Mouse (Mus musculus) embryonic facial prominence, embryonic 14.5 days (tissue): Measurements from ENCODE around the gene Heatr6. TPM values are rescaled to one million over a fixed set of nuclear protein-coding genes. Genes with fewer than 3 reads are reported as not detected.
A peak's percentile ranks its signal among the peaks of the same experiment; 100 is the strongest.

Source experiments
- ATAC-seq: fragments of 200-750 bp; cut with Nextera tagmentation; 2 replicates; pipeline ENCODE4 v1.8.0; 2017; ENCODE audit warnings: low read depth, moderate number of reproducible peaks, moderate TSS enrichment
- DNase-seq: peaks from one replicate; pipeline ENCODE4 v3.0.0-alpha.2; 2015; ENCODE audit warnings: low spot score
- H3K27ac ChIP-seq: fragments of 300-500 bp; sonication (generic); replicated peaks from 2 replicates; pipeline ENCODE4 v1.5.1; 2014; ENCODE audit warnings: low read depth, mild to moderate bottlenecking, low read length, moderate library complexity
- H3K27me3 ChIP-seq: fragments of 300-500 bp; sonication (generic); replicated peaks from 2 replicates; pipeline ENCODE4 v1.6.1; 2014; ENCODE audit warnings: low read length; ENCODE audit not compliant: control insufficient read depth, insufficient read depth
- H3K36me3 ChIP-seq: fragments of 300-500 bp; sonication (generic); 2 replicates; pipeline ENCODE4 v1.6.1; 2014; ENCODE audit warnings: low read length, mixed read lengths; ENCODE audit not compliant: control insufficient read depth, insufficient read depth
- H3K4me1 ChIP-seq: fragments of 300-500 bp; sonication (generic); 2 replicates; pipeline ENCODE4 v1.6.1; 2014; ENCODE audit warnings: antibody characterized with exemption, low read length; ENCODE audit not compliant: control insufficient read depth, insufficient read depth
- H3K4me2 ChIP-seq: fragments of 300-500 bp; sonication (generic); 2 replicates; pipeline ENCODE4 v1.6.1; 2014; ENCODE audit warnings: low read depth, mild to moderate bottlenecking, low read length, moderate library complexity, mixed read lengths
- H3K4me3 ChIP-seq: fragments of 300-500 bp; sonication (generic); 2 replicates; pipeline ENCODE4 v1.5.1; 2014; ENCODE audit warnings: low read depth, mild to moderate bottlenecking, low read length
- H3K9ac ChIP-seq: fragments of 300-500 bp; sonication (generic); 2 replicates; pipeline ENCODE4 v1.6.1; 2014; ENCODE audit warnings: low read depth, mild to moderate bottlenecking, low read length, moderate library complexity, mixed read lengths
- H3K9me3 ChIP-seq: fragments of 300-500 bp; sonication (generic); 2 replicates; pipeline ENCODE4 v1.6.1; 2016; ENCODE audit warnings: low read length; ENCODE audit not compliant: control insufficient read depth
- WGBS: fragments of 180-500 bp; shearing (Covaris S2); extraction: QIAGEN DNeasy Blood & Tissue Kit; methylation state at CpG from one replicate; pipeline ENCODE4 v1.1.7; 2014; 5-methylcytosine and 5-hydroxymethylcytosine counted together
- polyA plus RNA-seq: library from polyadenylated mRNA; unstranded; fragments of >200 nt; fragmentation: Nextera tagmentation; extraction: Ambion mirVana; gene quantifications from 2 replicates; pipeline ENCODE4 v1.2.1, GENCODE M21; 2014

Heatr6 gene
- polyA plus RNA-seq, 1 experiment from 2014 or later: 19.2 TPM

GRCm38 (mm10) chr11:83796980-83797608 is 43.6 kb downstream of the Heatr6 start:
- ATAC-seq (no peak), DNase-seq (no peak)
- WGBS: 79% methylated on average over 10 of the region's 10 CpGs
- no peak overlapping the region for H3K27ac ChIP-seq
- no peaks in the 10 kb centered on the region for H3K36me3 ChIP-seq
- no peaks in the 10 kb centered on the region for H3K9me3 ChIP-seq
- H3K4me1 ChIP-seq: no peaks in the 10 kb centered on the region
- no peak overlapping the region for H3K9ac ChIP-seq
- H3K27me3 ChIP-seq: no peaks in the 10 kb centered on the region
- no peak overlapping the region for H3K4me3 ChIP-seq
- no peak overlapping the region for H3K4me2 ChIP-seq

DNA sequence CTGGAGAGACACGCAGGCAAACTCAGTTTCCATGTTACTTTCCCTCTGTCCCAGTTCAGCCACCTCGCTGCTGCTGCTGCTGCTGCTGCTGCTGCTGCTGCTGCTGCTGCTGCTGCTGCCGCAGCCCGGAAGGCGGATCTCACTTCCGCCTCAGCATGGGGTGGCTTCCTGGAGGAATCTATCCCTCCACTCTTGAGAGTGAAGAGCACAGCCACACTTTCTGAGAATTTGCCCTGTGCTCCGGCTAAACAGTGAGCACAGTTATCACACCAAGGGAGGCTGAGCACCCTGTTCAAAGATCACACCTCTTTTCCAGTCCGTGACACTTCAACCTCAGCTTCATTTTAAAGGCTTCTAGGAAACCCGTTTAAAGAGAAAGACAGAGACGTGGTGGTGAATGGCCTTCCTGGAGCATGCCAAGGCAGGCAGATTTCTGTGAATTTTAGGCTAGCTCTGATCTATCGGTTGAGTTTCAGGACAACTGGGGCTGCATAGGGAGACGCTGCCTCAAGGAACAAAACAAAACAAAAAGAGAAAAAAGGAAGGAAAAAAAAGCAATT is 46.5 kb downstream of the Heatr6 start:
- no peaks in the 10 kb centered on the region for H3K36me3 ChIP-seq
- 67% methylated on average over 12 of the region's 12 CpGs for WGBS
- H3K4me2 ChIP-seq: no peak overlapping the region
- ATAC-seq (no peak), DNase-seq (no peak)
- H3K4me3 ChIP-seq: no peak overlapping the region
- no peaks in the 10 kb centered on the region for H3K9me3 ChIP-seq
- H3K27me3 ChIP-seq: no peaks in the 10 kb centered on the region
- H3K4me1 ChIP-seq: no peaks in the 10 kb centered on the region
- no peak overlapping the region for H3K9ac ChIP-seq
- no peak overlapping the region for H3K27ac ChIP-seq

- Histone ChIP-seq H3K4me3 (no peak overlapping the region), H3K9ac (no peak overlapping the region), H3K27me3 (no peaks in the 10 kb centered on the region), H3K36me3 (no peaks in the 10 kb centered on the region), H3K9me3 (no peaks in the 10 kb centered on the region), H3K27ac (no peak overlapping the region), H3K4me1 (no peaks in the 10 kb centered on the region), H3K4me2 (no peak overlapping the region)
- DNase-seq: peak; percentile 58
- 69% methylated on average over 8 of the region's 8 CpGs for WGBS
- ATAC-seq: no peak
Observed at GRCm38 (mm10) chr11:83802166-83802565, 48.7 kb downstream of the Heatr6 start.

DNA sequence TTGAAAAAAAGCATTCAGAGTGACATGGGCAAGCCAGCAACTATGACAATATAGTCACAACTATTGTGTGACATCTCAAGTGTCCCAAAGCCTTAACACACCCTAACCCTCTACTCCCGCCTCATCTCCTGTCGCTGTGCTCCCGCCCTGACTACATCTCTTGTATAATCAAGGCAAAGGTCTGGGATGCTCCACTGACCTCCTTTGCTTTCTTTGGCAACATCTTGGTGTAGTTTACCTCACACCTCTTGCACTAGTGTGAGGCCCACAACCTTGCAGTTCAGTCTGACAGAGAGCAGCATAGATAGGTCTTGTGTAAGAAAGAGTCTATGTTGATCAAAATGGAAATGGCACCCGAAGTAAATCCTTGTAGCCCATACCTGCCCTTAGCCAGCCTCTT is 49.1 kb downstream of the Heatr6 start:
- Histone ChIP-seq H3K27me3 (no peaks in the 10 kb centered on the region), H3K27ac (no peak overlapping the region), H3K36me3 (no peaks in the 10 kb centered on the region), H3K4me1 (no peaks in the 10 kb centered on the region), H3K4me2 (no peak overlapping the region), H3K9ac (no peak overlapping the region), H3K9me3 (no peaks in the 10 kb centered on the region), H3K4me3 (no peak overlapping the region)
- ATAC-seq (no peak), DNase-seq (no peak)
- 87% methylated on average over 4 of the region's 4 CpGs for WGBS

GRCm38 (mm10) chr11:83810441-83810840 is 56.9 kb downstream of the Heatr6 start:
- Histone ChIP-seq H3K36me3 (no peaks in the 10 kb centered on the region), H3K27ac (no peak overlapping the region), H3K27me3 (no peaks in the 10 kb centered on the region), H3K9me3 (no peaks in the 10 kb centered on the region), H3K4me3 (no peak overlapping the region), H3K4me2 (no peak overlapping the region), H3K9ac (no peak overlapping the region), H3K4me1 (peaks cover 3% of the 10 kb centered on the region; the same call in 1 of the 2 replicates)
- WGBS: 84% methylated on average over 8 of the region's 8 CpGs
- DNase-seq: no peak
- no peak for ATAC-seq

DNA sequence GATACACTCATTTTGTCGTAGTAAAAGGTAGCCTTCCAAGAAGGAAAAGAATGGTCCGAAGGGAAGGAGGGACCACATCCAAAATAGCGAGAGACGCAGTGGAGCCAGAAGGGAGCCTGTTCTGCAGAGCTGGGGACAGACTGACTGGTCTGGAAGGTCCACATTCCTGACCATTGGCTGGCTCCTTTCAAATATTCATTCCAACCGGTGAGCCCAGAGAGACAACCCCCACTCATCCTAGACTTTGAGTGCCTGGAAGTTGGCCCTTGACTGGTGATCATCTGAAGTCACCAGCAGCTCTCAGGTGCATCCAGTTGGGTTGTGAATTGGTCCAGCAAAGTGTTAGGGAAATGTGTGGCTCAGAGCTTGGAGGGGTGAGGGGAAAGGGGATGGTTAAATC is 61.7 kb downstream of the Heatr6 start:
- no peak for ATAC-seq
- 81% methylated on average over 5 of the region's 5 CpGs for WGBS
- DNase-seq: no peak
- H3K4me2 ChIP-seq: no peak overlapping the region
- no peaks in the 10 kb centered on the region for H3K27me3 ChIP-seq
- no peaks in the 10 kb centered on the region for H3K36me3 ChIP-seq
- H3K9me3 ChIP-seq: no peaks in the 10 kb centered on the region
- no peak overlapping the region for H3K9ac ChIP-seq
- H3K27ac ChIP-seq: no peak overlapping the region
- H3K4me3 ChIP-seq: no peak overlapping the region
- H3K4me1 ChIP-seq: no peaks in the 10 kb centered on the region

GRCm38 (mm10) chr11:83815628-83816027 is 62.1 kb downstream of the Heatr6 start:
- Histone ChIP-seq H3K36me3 (no peaks in the 10 kb centered on the region), H3K4me3 (no peak overlapping the region), H3K4me1 (no peaks in the 10 kb centered on the region), H3K9me3 (no peaks in the 10 kb centered on the region), H3K27ac (no peak overlapping the region), H3K27me3 (no peaks in the 10 kb centered on the region), H3K4me2 (no peak overlapping the region), H3K9ac (no peak overlapping the region)
- peak; percentile 62 for DNase-seq
- no peak for ATAC-seq
- whole genome bisulfite sequencing: 14% methylated on average over 9 of the region's 9 CpGs

- Histone ChIP-seq H3K27me3 (no peaks in the 10 kb centered on the region), H3K36me3 (no peaks in the 10 kb centered on the region), H3K9ac (no peak overlapping the region), H3K4me2 (no peak overlapping the region), H3K9me3 (no peaks in the 10 kb centered on the region), H3K4me1 (no peaks in the 10 kb centered on the region), H3K27ac (no peak overlapping the region), H3K4me3 (no peak overlapping the region)
- WGBS: 62% methylated on average over 6 of the region's 6 CpGs
- no peak for DNase-seq
- no peak for ATAC-seq
Observed at GRCm38 (mm10) chr11:83817048-83817447, 63.6 kb downstream of the Heatr6 start.

DNA sequence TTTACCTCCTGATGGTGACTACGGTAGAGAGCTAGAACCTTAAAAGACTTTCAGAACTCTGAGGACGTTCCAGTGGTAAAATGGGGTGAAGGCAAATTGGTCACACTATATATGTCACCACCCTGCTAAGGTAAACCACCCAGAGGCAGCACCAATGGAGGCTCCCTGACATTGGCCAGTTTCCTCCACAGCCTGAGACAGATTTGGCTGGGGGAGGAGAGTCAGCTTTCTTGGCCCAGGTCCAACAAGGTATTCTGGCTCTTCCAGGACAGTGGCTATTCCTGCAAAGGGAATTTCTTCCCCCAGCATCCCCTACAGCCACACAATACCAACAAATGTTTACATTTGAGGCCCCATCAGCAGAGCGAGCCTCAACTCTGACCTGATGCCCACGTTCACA is 64.5 kb downstream of the Heatr6 start:
- Histone ChIP-seq H3K4me2 (no peak overlapping the region), H3K9me3 (no peaks in the 10 kb centered on the region), H3K4me1 (no peaks in the 10 kb centered on the region), H3K9ac (no peak overlapping the region), H3K4me3 (no peak overlapping the region), H3K27ac (no peak overlapping the region), H3K27me3 (no peaks in the 10 kb centered on the region), H3K36me3 (no peaks in the 10 kb centered on the region)
- ATAC-seq (no peak), DNase-seq (no peak)
- 73% methylated on average over 4 of the region's 4 CpGs for WGBS
